ENCODE assay signal across 12 mouse cellular contexts in the genomic region with DNA sequence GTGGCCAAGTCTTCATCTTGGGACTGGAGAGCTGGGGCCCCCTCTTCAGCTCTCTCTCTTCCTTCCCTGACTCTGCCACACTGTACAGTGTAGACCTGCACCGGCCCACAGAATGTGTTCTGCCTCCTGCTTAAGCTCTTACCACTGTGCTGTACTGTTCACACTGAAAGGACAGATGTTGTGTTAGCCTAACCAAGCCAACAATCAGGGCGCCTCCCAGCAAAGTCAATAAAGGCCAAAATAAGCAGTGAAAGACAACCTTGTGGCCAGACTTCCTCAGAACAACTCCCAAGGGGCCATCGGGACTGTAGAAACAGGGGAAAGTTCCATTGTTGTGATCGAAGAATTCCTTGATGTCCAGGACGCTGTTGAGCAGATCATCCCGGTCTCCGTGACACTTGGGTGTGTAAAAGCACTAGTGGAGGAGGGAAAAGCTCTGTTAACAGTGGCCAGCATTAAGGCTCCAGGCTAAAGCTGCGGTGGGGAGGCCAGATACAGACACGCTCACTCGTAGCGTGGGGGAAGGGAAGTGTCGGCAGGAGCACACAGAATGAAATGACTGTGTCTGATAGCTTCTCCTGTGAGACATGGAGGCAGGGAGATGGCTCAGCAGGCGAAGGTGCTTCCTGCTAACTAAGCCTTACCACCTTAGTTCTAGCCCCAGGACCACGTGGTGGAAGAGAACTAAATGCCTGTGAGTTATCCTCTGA. TPM values are rescaled to one million over a fixed set of nuclear protein-coding genes. Genes with fewer than 3 reads are reported as not detected.
DNase-seq lines count a peak whose midpoint lies in the region; ATAC-seq and TF ChIP-seq lines count a peak whose summit lies in the region.
"Had no signal": no experiment of that assay in that cellular context is flagged by ENCODE, and none has a peak within 500 bp of the region (broad histone marks: within the 10 kb centered on the region; RNA-seq: fewer than 3 reads in every experiment).

No protein-coding gene starts in this region.

- H3K9me3 ChIP-seq in kidney, embryonic 16.5 days (ENCODE audit: low read length) = no peaks in the 10 kb centered on the region
- H3K9me3 ChIP-seq in neural tube, embryonic 14.5 days (ENCODE audit: control insufficient read depth, low read length) = no peaks in the 10 kb centered on the region
- H3K9me3 ChIP-seq: midbrain, embryonic 12.5 days had no signal

- 42% methylated on average over 14 of the region's 14 CpGs for WGBS in kidney, embryonic 16.5 days
- 29% methylated on average over 14 of the region's 14 CpGs for WGBS in heart, adult 2 months
- 73% methylated on average over 14 of the region's 14 CpGs for WGBS in neural tube, embryonic 14.5 days

- no peak overlapping the region for H3K9ac ChIP-seq in kidney, embryonic 16.5 days (replicated peaks; ENCODE audit: low read length)
- H3K9ac ChIP-seq in heart, adult 2 months (ENCODE audit: low read depth, low read length) = no peak overlapping the region
- H3K9ac ChIP-seq in neural tube, embryonic 14.5 days (replicated peaks; ENCODE audit: low read depth, low read length) = no peak overlapping the region
- H3K9ac ChIP-seq: liver, embryonic 14.5 days; midbrain, embryonic 12.5 days had no signal

- no peaks in the 10 kb centered on the region for H3K79me2 ChIP-seq in heart, adult 2 months (replicated peaks; ENCODE audit: control insufficient read depth, insufficient read depth, low read length)

- no peak for TF ChIP-seq CTCF in heart, adult 2 months (IDR thresholded peaks at IDR 0.05)

- no peaks in the 10 kb centered on the region for H3K27me3 ChIP-seq in kidney, embryonic 16.5 days (ENCODE audit: insufficient read depth, low read length)
- H3K27me3 ChIP-seq in heart, adult 2 months (ENCODE audit: control insufficient read depth, insufficient read depth, low read length) = no peaks in the 10 kb centered on the region
- no peaks in the 10 kb centered on the region for H3K27me3 ChIP-seq in neural tube, embryonic 14.5 days (ENCODE audit: control insufficient read depth, insufficient read depth, low read length)
- H3K27me3 ChIP-seq: midbrain, embryonic 12.5 days had no signal

- H3K27ac ChIP-seq in kidney, embryonic 16.5 days (ENCODE audit: low read length) = peak overlapping the region; percentile 75; the same call in 1 of the 2 replicates
- no peak overlapping the region for H3K27ac ChIP-seq in heart, adult 2 months
- H3K27ac ChIP-seq in neural tube, embryonic 14.5 days (ENCODE audit: low read depth, low read length) = no peak overlapping the region
- H3K27ac ChIP-seq: layer of hippocampus, adult 2 months; liver, embryonic 14.5 days; midbrain, embryonic 12.5 days had no signal

- peaks cover 30% of the 10 kb centered on the region for H3K4me1 ChIP-seq in kidney, embryonic 16.5 days (ENCODE audit: insufficient read depth, low read length)
- H3K4me1 ChIP-seq in heart, adult 2 months (ENCODE audit: control insufficient read depth, insufficient read depth, low read length) = peaks cover 6% of the 10 kb centered on the region
- no peaks in the 10 kb centered on the region for H3K4me1 ChIP-seq in neural tube, embryonic 14.5 days (ENCODE audit: control insufficient read depth, insufficient read depth, low read length)
- H3K4me1 ChIP-seq: midbrain, embryonic 12.5 days had no signal

- no peak for TF ChIP-seq POLR2A in heart, adult 2 months (IDR thresholded peaks at IDR 0.05; ENCODE audit: insufficient read depth, low read depth, low read length)

- H3K36me3 ChIP-seq in kidney, embryonic 16.5 days (ENCODE audit: insufficient read depth, low read length) = no peaks in the 10 kb centered on the region
- no peaks in the 10 kb centered on the region for H3K36me3 ChIP-seq in heart, adult 2 months (ENCODE audit: control insufficient read depth, insufficient read depth, low read length)
- H3K36me3 ChIP-seq in neural tube, embryonic 14.5 days (ENCODE audit: control insufficient read depth, insufficient read depth, low read length) = no peaks in the 10 kb centered on the region
- H3K36me3 ChIP-seq: midbrain, embryonic 12.5 days had no signal

- peak overlapping the region; percentile 36 for H3K4me2 ChIP-seq in kidney, embryonic 16.5 days (replicated peaks; ENCODE audit: low read depth, low read length)
- H3K4me2 ChIP-seq in neural tube, embryonic 14.5 days (ENCODE audit: low read depth, low read length) = no peak overlapping the region
- H3K4me2 ChIP-seq: midbrain, embryonic 12.5 days had no signal

- intact Hi-C loops in heart, adult 2 months (cut with DNase I) = no loop called here
- intact Hi-C loops in heart, postnatal 14 days (cut with DNase I) = no loop called here

- 0 out of 2 replicates have a peak, but pooled peaks have one; percentile 47 for ATAC-seq in kidney, embryonic 16.5 days (ENCODE audit: low FRiP score, low TSS enrichment)
- ATAC-seq in neural tube, embryonic 14.5 days (ENCODE audit: low read depth) = peak; percentile 47; the same call in 1 of the 2 replicates

- no peak for TF ChIP-seq EP300 in heart, adult 2 months (IDR thresholded peaks at IDR 0.05; ENCODE audit: insufficient read depth, low read depth, low read length)

- H3K4me3 ChIP-seq in kidney, embryonic 16.5 days (ENCODE audit: low read length) = no peak overlapping the region
- no peak overlapping the region for H3K4me3 ChIP-seq in heart, adult 2 months
- H3K4me3 ChIP-seq in neural tube, embryonic 14.5 days (ENCODE audit: low read depth, low read length) = no peak overlapping the region
- H3K4me3 ChIP-seq: erythroblast, embryonic 14.5 days; layer of hippocampus, adult 2 months; midbrain, embryonic 12.5 days had no signal

- no peak for DNase-seq in kidney, postnatal 14 days
- DNase-seq in heart, adult 2 months = peak; percentile 30 to 35
- DNase-seq in heart, postnatal 14 days = peak; percentile 40 to 49
- no peak for DNase-seq in right cerebral cortex, postnatal 4 days
- no peak for DNase-seq in gastrocnemius, postnatal 4 days (ENCODE audit: low spot score in 2 of 2)
- DNase-seq in urinary bladder, adult 2 months (ENCODE audit: low spot score) = no peak

RNA-seq across cellular contexts. Expression of gene Kcnmb3, which starts 19.7 kb away (rescaled TPM):
- polyA plus RNA-seq in kidney, embryonic 16.5 days (2015; fragmentation: Nextera tagmentation; extraction: Ambion mirVana) = 0.23 and 0.26 TPM in 2 replicates
- not detected for total RNA-seq in heart, adult 2 months (2021)
- not detected in 2 replicates for polyA plus RNA-seq in heart, adult 2 months (2012; rRNA removed)
- total RNA-seq in heart, postnatal 14 days (2021) = under 1 TPM in 1 of 2 experiments, not detected in 1; 0.17 TPM
- 0.16 TPM in 1 of 2 replicates, not detected in the other for polyA plus RNA-seq in neural tube, embryonic 14.5 days (2014; fragmentation: Nextera tagmentation; extraction: Ambion mirVana)
- total RNA-seq in gastrocnemius, postnatal 4 days (2021) = under 1 TPM in 1 of 2 experiments, not detected in 1; 0.41 TPM
- polyA plus RNA-seq in urinary bladder, adult 2 months (2012; rRNA removed) = not detected in 2 replicates
- polyA plus RNA-seq: erythroblast, embryonic 14.5 days; liver, embryonic 14.5 days had no signal

RNA-seq across cellular contexts. Expression of gene Zfp639, which starts 37.7 kb away (rescaled TPM):
- 38.6 and 42.2 TPM in 2 replicates for polyA plus RNA-seq in kidney, embryonic 16.5 days (2015; fragmentation: Nextera tagmentation; extraction: Ambion mirVana)
- total RNA-seq in heart, adult 2 months (2021) = 10 to 100 TPM; 22.1 to 28.0 TPM
- polyA plus RNA-seq in heart, adult 2 months (2012; rRNA removed) = 20.6 and 26.2 TPM in 2 replicates
- 10 to 100 TPM; 21.1 to 23.5 TPM for total RNA-seq in heart, postnatal 14 days (2021)
- polyA plus RNA-seq in neural tube, embryonic 14.5 days (2014; fragmentation: Nextera tagmentation; extraction: Ambion mirVana) = 44.9 and 47.2 TPM in 2 replicates
- 10 to 100 TPM; 28.9 to 38.0 TPM for total RNA-seq in gastrocnemius, postnatal 4 days (2021)
- 36.3 and 40.9 TPM in 2 replicates for polyA plus RNA-seq in urinary bladder, adult 2 months (2012; rRNA removed)

RNA-seq across cellular contexts. Expression of gene Mfn1, which starts 56.9 kb away (rescaled TPM):
- polyA plus RNA-seq in kidney, embryonic 16.5 days (2015; fragmentation: Nextera tagmentation; extraction: Ambion mirVana) = 35.2 and 37.6 TPM in 2 replicates
- total RNA-seq in heart, adult 2 months (2021) = 100 to 1,000 TPM; 384 to 501 TPM
- polyA plus RNA-seq in heart, adult 2 months (2012; rRNA removed) = 80.0 and 147 TPM in 2 replicates
- total RNA-seq in heart, postnatal 14 days (2021) = 100 to 1,000 TPM; 361 to 370 TPM
- polyA plus RNA-seq in neural tube, embryonic 14.5 days (2014; fragmentation: Nextera tagmentation; extraction: Ambion mirVana) = 44.1 and 51.9 TPM in 2 replicates
- total RNA-seq in gastrocnemius, postnatal 4 days (2021) = 100 to 1,000 TPM in 1 of 2 experiments, 10 to 100 TPM in 1; 84.5 to 115 TPM
- 40.2 and 56.0 TPM in 2 replicates for polyA plus RNA-seq in urinary bladder, adult 2 months (2012; rRNA removed)

Comparison
In these comparisons a context has a peak if more than half of its experiments do, and no peak if none do; other contexts are left out.
1. DNase-seq: peak in heart, adult 2 months (2 of 2) and heart, postnatal 14 days (2 of 2); none in kidney, postnatal 14 days (single experiment), right cerebral cortex, postnatal 4 days (single experiment), gastrocnemius, postnatal 4 days (0 of 2) and urinary bladder, adult 2 months (single experiment).